Mouse (Mus musculus): Measurements from ENCODE around the gene Tmprss4.

Tmprss4 gene

GRCm38 (mm10) chr9:45136442-45137169 is 67.3 kb downstream of the Tmprss4 start:
- DNase-seq (ENCODE audit: low spot score), result no peak

GRCm38 (mm10) chr9:45133484-45134310 is 70.2 kb downstream of the Tmprss4 start:
- peak; percentile 70 for DNase-seq (ENCODE audit: low spot score)

DNA sequence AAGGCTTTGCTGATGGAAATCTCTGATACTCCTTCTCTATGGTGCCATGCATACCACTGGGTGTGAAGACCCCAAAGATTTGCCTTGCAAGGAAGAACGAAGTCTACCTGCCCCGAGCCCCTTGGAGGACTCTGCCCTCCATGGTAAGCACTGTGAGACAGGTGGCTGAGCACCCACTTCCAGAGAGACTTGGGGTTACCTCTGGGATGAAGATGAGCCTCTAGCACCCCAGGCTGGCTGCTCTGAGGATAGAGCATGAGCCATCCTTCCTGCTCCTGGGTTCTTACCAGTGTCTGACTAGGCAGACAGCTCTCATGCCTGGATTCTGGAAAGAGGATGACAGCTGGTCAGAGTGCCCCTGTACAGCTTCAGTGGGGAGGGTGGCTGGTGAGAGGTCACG is 73.8 kb downstream of the Tmprss4 start:
- no peak for DNase-seq (ENCODE audit: low spot score)

- DNase-seq (ENCODE audit: low spot score), result peak; percentile 49
Measured at GRCm38 (mm10) chr9:45126941-45127340, 77.0 kb downstream of the Tmprss4 start.

DNA sequence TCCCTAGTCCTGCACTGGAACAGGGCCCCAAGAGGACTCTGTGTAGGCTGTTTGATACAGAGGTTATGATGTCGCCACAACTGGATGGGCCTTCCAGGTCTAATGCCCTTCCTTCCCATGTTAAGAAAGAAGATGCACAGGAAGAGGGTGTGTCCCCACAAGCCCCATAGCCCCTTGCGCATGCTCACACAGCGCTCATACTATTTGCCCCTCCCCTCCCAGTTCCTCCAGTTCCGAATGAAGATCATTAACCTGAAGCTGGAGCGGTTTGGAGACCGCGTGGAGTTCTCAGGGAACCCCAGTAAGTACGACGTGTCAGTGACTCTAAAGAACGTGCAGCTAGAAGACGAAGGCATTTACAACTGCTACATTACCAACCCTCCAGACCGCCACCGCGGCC is 78.7 kb downstream of the Tmprss4 start:
- no peak for DNase-seq (ENCODE audit: low spot score)
